Comparison of ENCODE assay signal across 12 mouse cellular contexts in genomic region chr5:17924085-17924518, GRCm38 (mm10). TPM values are rescaled to one million over a fixed set of nuclear protein-coding genes. Genes with fewer than 3 reads are reported as not detected.
DNase-seq lines count a peak whose midpoint lies in the region; ATAC-seq and TF ChIP-seq lines count a peak whose summit lies in the region.
"Had no signal": no experiment of that assay in that cellular context is flagged by ENCODE, and none has a peak within 500 bp of the region (broad histone marks: within the 10 kb centered on the region; RNA-seq: fewer than 3 reads in every experiment).

No protein-coding gene starts in this region.

- no peak for TF ChIP-seq CTCF in lung, embryonic 14.5 days (IDR thresholded peaks at IDR 0.05; ENCODE audit: low read depth)

- H3K4me3 ChIP-seq in intestine, embryonic 16.5 days (ENCODE audit: low read length) = no peak overlapping the region
- no peak overlapping the region for H3K4me3 ChIP-seq in lung, embryonic 14.5 days (ENCODE audit: low read depth, low read length)

- no peaks in the 10 kb centered on the region for H3K36me3 ChIP-seq in intestine, embryonic 16.5 days (ENCODE audit: control insufficient read depth, insufficient read depth, low read length)
- H3K36me3 ChIP-seq in lung, embryonic 14.5 days (ENCODE audit: insufficient read depth) = no peaks in the 10 kb centered on the region

- H3K27ac ChIP-seq in intestine, embryonic 16.5 days (ENCODE audit: low read length) = no peak overlapping the region
- H3K27ac ChIP-seq in lung, embryonic 14.5 days (ENCODE audit: low read depth) = peak overlapping the region; percentile 43; the same call in 1 of the 2 replicates

- H3K27me3 ChIP-seq in intestine, embryonic 16.5 days (replicated peaks; ENCODE audit: control insufficient read depth, insufficient read depth, low read length) = no peaks in the 10 kb centered on the region
- H3K27me3 ChIP-seq in lung, embryonic 14.5 days (ENCODE audit: insufficient read depth, low read length) = no peaks in the 10 kb centered on the region

- no peak overlapping the region for H3K4me2 ChIP-seq in intestine, embryonic 16.5 days (ENCODE audit: low read depth, low read length)
- H3K4me2 ChIP-seq in lung, embryonic 14.5 days = no peak overlapping the region

- no peaks in the 10 kb centered on the region for H3K4me1 ChIP-seq in intestine, embryonic 16.5 days (ENCODE audit: control insufficient read depth, insufficient read depth, low read length)
- 0 out of 2 replicates have a peak, but pooled peaks cover 4% of the 10 kb centered on the region for H3K4me1 ChIP-seq in lung, embryonic 14.5 days (ENCODE audit: insufficient read depth)

- peak; percentile 34 for DNase-seq in embryo, embryonic 10.5 days (ENCODE audit: low spot score)
- DNase-seq in embryo, embryonic 9.5 days (ENCODE audit: extremely low spot score) = no peak
- DNase-seq in Muller cell, postnatal 12 days (ENCODE audit: inconsistent ontology term) = peak; percentile 82
- DNase-seq in lung, embryonic 14.5 days = peak; percentile 79
- DNase-seq in frontal cortex, postnatal 10 days (ENCODE audit: low spot score in 2 of 2) = no peak
- DNase-seq in B cell, adult 2 months = no peak
- DNase-seq: embryo, embryonic 11 days; midbrain, embryonic 14.5 days had no signal

- no peak overlapping the region for H3K9ac ChIP-seq in intestine, embryonic 16.5 days (ENCODE audit: low read depth, low read length)
- no peak overlapping the region for H3K9ac ChIP-seq in lung, embryonic 14.5 days

- 24% methylated on average over 2 of the region's 2 CpGs for WGBS in intestine, embryonic 16.5 days
- 20% methylated on average over 2 of the region's 2 CpGs for WGBS in lung, embryonic 14.5 days

- 0 out of 2 replicates have a peak, but pooled peaks have one; percentile 33 for ATAC-seq in intestine, embryonic 16.5 days
- ATAC-seq in lung, embryonic 14.5 days (ENCODE audit: insufficient read depth) = peak; percentile 75
- ATAC-seq in inflammation-experienced regulatory T-cells, adult 6 months = no peak
- ATAC-seq: forebrain, embryonic 16.5 days had no signal

- H3K9me3 ChIP-seq in intestine, embryonic 16.5 days (ENCODE audit: control insufficient read depth, low read length) = no peaks in the 10 kb centered on the region
- H3K9me3 ChIP-seq in lung, embryonic 14.5 days (ENCODE audit: low read depth, low read length) = no peaks in the 10 kb centered on the region

RNA-seq across cellular contexts. Expression of gene Cd36, which starts 35.5 kb away (rescaled TPM):
- 44.9 and 63.4 TPM in 2 replicates for polyA plus RNA-seq in intestine, embryonic 16.5 days (2015; fragmentation: Nextera tagmentation; extraction: Ambion mirVana)
- 7.6 and 9.7 TPM in 2 replicates for polyA plus RNA-seq in lung, embryonic 14.5 days (2014; fragmentation: Nextera tagmentation; extraction: Ambion mirVana)
- under 1 TPM in 2 of 3 experiments, not detected in 1; 0.21 to 0.85 TPM for polyA plus RNA-seq in inflammation-experienced regulatory T-cells, adult 6 months (2017; shearing (Covaris generic))

RNA-seq across cellular contexts. Expression of gene Gnat3, which starts 38.2 kb away (rescaled TPM):
- polyA plus RNA-seq in intestine, embryonic 16.5 days (2015; fragmentation: Nextera tagmentation; extraction: Ambion mirVana) = not detected in 2 replicates
- polyA plus RNA-seq in lung, embryonic 14.5 days (2014; fragmentation: Nextera tagmentation; extraction: Ambion mirVana) = not detected in 2 replicates
- polyA plus RNA-seq in inflammation-experienced regulatory T-cells, adult 6 months (2017; shearing (Covaris generic)) = not detected
- polyA plus RNA-seq: forebrain, embryonic 16.5 days; limb, embryonic 11.5 days; midbrain, embryonic 14.5 days had no signal

Comparison
In these comparisons a context has a peak if more than half of its experiments do, and no peak if none do; other contexts are left out.
1. DNase-seq: peak in embryo, embryonic 10.5 days (single experiment), Muller cell, postnatal 12 days (single experiment) and lung, embryonic 14.5 days (single experiment); none in embryo, embryonic 9.5 days (single experiment), frontal cortex, postnatal 10 days (0 of 2) and B cell, adult 2 months (0 of 2).